Mouse (Mus musculus): Measurements from ENCODE around the gene Tssc4. TPM values are rescaled to one million over a fixed set of nuclear protein-coding genes. Genes with fewer than 3 reads are reported as not detected.

The Tssc4 gene
- total and polyA plus RNA-seq, 3 experiments: 75.6 to 76.9 TPM; not detected in 1

GRCm38 (mm10) chr7:143036787-143037186 lies 32.3 kb upstream of the Tssc4 start:
- Histone ChIP-seq H3K9me3 (replicated peaks; ENCODE audit: insufficient read depth, low read length) (no peaks in the 10 kb centered on the region), H3K27me3 (ENCODE audit: control insufficient read depth in 1 of 2, insufficient read depth in 2 of 2, low read length in 2 of 2) (no peaks in the 10 kb centered on the region), H3K4me3 (ENCODE audit: control insufficient read depth in 1 of 2, insufficient read depth in 1 of 2, low read depth in 2 of 2, low read length in 2 of 2) (no peak overlapping the region), H3K27ac (ENCODE audit: control insufficient read depth, low read depth, low read length) (no peak overlapping the region), H3K36me3 (ENCODE audit: control insufficient read depth in 1 of 2, insufficient read depth in 2 of 2, low read length in 2 of 2) (peaks cover 0 to 46% of the 10 kb centered on the region in 2 experiments; a peak in 2 of 4 replicates), H3K4me1 (ENCODE audit: control insufficient read depth in 1 of 2, insufficient read depth in 2 of 2, low read length in 2 of 2) (peaks cover 42 to 52% of the 10 kb centered on the region in 2 experiments), H3K79me2 (ENCODE audit: control insufficient read depth, insufficient read depth, low read length, poor library complexity) (no peaks in the 10 kb centered on the region), H3K9ac (ENCODE audit: control insufficient read depth, low read depth, low read length, poor library complexity, severe bottlenecking) (no peak overlapping the region)
- DNase-seq (ENCODE audit: low read depth, low spot score): no peak
- TF ChIP-seq GABPA (IDR thresholded peaks at IDR 0.05; ENCODE audit: low read depth, low read length): no peak
- no peak for TF ChIP-seq ZNF384 (IDR thresholded peaks at IDR 0.05; ENCODE audit: low read depth, low read length)
- TF ChIP-seq NELFE (IDR thresholded peaks at IDR 0.05; ENCODE audit: low read depth, low read length): no peak
- no peak for TF ChIP-seq HCFC1 (IDR thresholded peaks at IDR 0.05; ENCODE audit: low read depth, low read length)
- no peak for TF ChIP-seq TBP (IDR thresholded peaks at IDR 0.05; ENCODE audit: low read depth, low read length)
- no peak for TF ChIP-seq GATA1 (IDR thresholded peaks at IDR 0.05; ENCODE audit: low read depth, low read length)
- no peak for TF ChIP-seq RCOR1 (IDR thresholded peaks at IDR 0.05; ENCODE audit: low read depth, low read length)
- no peak for TF ChIP-seq USF1 (IDR thresholded peaks at IDR 0.05; ENCODE audit: low read depth, low read length)
- TF ChIP-seq RAD21 (IDR thresholded peaks at IDR 0.05; ENCODE audit: low read depth, low read length): no peak
- TF ChIP-seq MEF2A (IDR thresholded peaks at IDR 0.05; ENCODE audit: extremely low read depth, insufficient replicate concordance, low read depth, low read length, poor library complexity, severe bottlenecking): no peak
- no peak for TF ChIP-seq ETS1 (IDR thresholded peaks at IDR 0.05; ENCODE audit: low read depth, low read length)
- no peak for TF ChIP-seq MAX (IDR thresholded peaks at IDR 0.05; ENCODE audit: low read length)
- no peak for TF ChIP-seq SMC3 (IDR thresholded peaks at IDR 0.05; ENCODE audit: low read depth, low read length)
- no peak for TF ChIP-seq POLR2AphosphoS2 (IDR thresholded peaks at IDR 0.05; ENCODE audit: low read length)
- TF ChIP-seq EP300 (IDR thresholded peaks at IDR 0.05; ENCODE audit: low read depth in 1 of 2, low read length in 2 of 2): no peak
- TF ChIP-seq UBTF (IDR thresholded peaks at IDR 0.05; ENCODE audit: borderline replicate concordance, insufficient read depth, low read depth, low read length): no peak
- no peak for TF ChIP-seq ZC3H11A (IDR thresholded peaks at IDR 0.05; ENCODE audit: low read depth, low read length)
- no peak for TF ChIP-seq CHD2 (IDR thresholded peaks at IDR 0.05; ENCODE audit: low read length)
- no peak for TF ChIP-seq SIN3A (IDR thresholded peaks at IDR 0.05; ENCODE audit: low read length)

DNA sequence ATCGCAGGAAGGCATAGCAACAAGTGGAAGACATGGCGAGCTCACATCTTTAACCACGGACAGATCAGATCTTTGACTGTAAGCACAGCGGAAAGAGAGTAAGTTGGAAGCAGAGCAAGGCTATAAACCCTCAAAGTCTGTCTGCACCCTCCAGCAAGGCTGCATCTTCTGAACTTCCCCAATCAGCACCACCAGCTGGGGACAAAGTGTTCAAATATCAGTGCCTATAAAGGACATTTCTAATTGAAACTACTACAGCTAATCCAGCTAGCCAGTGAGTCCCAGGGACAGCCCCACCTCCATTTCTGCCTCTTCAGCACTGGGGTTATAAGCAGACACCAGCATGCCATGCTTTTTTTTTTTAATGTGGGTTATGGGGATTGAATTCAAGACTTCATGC lies 31.7 kb upstream of the Tssc4 start:
- H3K4me3 ChIP-seq (ENCODE audit: control insufficient read depth in 1 of 2, insufficient read depth in 1 of 2, low read depth in 2 of 2, low read length in 2 of 2): no peak overlapping the region
- no peaks in the 10 kb centered on the region for H3K9me3 ChIP-seq (replicated peaks; ENCODE audit: insufficient read depth, low read length)
- H3K79me2 ChIP-seq (ENCODE audit: control insufficient read depth, insufficient read depth, low read length, poor library complexity): no peaks in the 10 kb centered on the region
- DNase-seq (ENCODE audit: low read depth, low spot score): peak; percentile 72
- no peak overlapping the region for H3K27ac ChIP-seq (ENCODE audit: control insufficient read depth, low read depth, low read length)
- H3K4me1 ChIP-seq (ENCODE audit: control insufficient read depth in 1 of 2, insufficient read depth in 2 of 2, low read length in 2 of 2): peaks cover 43 to 57% of the 10 kb centered on the region in 2 experiments
- peaks cover 0 to 48% of the 10 kb centered on the region in 2 experiments; a peak in 2 of 4 replicates for H3K36me3 ChIP-seq (ENCODE audit: control insufficient read depth in 1 of 2, insufficient read depth in 2 of 2, low read length in 2 of 2)
- H3K27me3 ChIP-seq (ENCODE audit: control insufficient read depth in 1 of 2, insufficient read depth in 2 of 2, low read length in 2 of 2): no peaks in the 10 kb centered on the region
- TF ChIP-seq ETS1 (IDR thresholded peaks at IDR 0.05; ENCODE audit: low read depth, low read length) (0 out of 2 replicates have a peak, but pooled peaks have one; percentile 47), KAT2A (conservative IDR thresholded peaks at IDR 0.05; ENCODE audit: low read depth, low read length) (no peak), TAL1 (IDR thresholded peaks at IDR 0.05; ENCODE audit: low read length) (peak; percentile 29), POLR2AphosphoS2 (IDR thresholded peaks at IDR 0.05; ENCODE audit: low read length) (no peak), MXI1 (IDR thresholded peaks at IDR 0.05; ENCODE audit: low read depth, low read length) (peak; percentile 44; the same call in 1 of the 2 replicates), NELFE (IDR thresholded peaks at IDR 0.05; ENCODE audit: low read depth, low read length) (no peak), SIN3A (IDR thresholded peaks at IDR 0.05; ENCODE audit: low read length) (peak; percentile 31), ZC3H11A (IDR thresholded peaks at IDR 0.05; ENCODE audit: low read depth, low read length) (no peak), EP300 (IDR thresholded peaks at IDR 0.05; ENCODE audit: low read depth in 1 of 2, low read length in 2 of 2) (0 out of 4 replicates have a peak, but pooled peaks of 1 of the 2 experiments have one; percentile 16)
- no peak overlapping the region for H3K9ac ChIP-seq (ENCODE audit: control insufficient read depth, low read depth, low read length, poor library complexity, severe bottlenecking)

All from MEL (cell line).